ENCODE assay signal across 8 mouse cellular contexts in the genomic region with DNA sequence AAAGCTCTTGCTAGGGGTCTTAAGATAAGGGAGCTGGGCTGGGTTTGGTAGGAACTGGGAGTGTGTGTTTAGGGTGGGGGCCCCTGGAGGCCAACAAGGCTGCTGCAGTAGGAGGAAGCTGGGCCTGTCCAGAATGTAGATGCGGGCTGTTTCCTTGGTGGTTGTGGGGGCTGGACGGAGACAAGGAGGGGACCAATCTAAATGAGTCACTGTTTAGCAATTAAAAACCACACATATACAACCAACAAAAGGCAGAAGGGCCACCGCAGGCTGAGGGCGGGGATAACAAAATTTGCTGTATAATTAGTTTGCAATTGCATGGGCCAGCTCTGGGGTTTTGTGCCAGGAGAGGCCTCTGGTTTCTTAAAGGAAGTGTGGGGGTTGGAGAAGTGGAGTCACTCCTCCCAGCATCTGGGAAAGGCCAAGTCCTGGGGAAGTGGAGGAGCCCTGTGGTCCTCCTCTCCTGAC. TPM values are rescaled to one million over a fixed set of nuclear protein-coding genes. Genes with fewer than 3 reads are reported as not detected.
DNase-seq lines count a peak whose midpoint lies in the region; ATAC-seq and TF ChIP-seq lines count a peak whose summit lies in the region.

No protein-coding gene starts in this region.

- no peak for TF ChIP-seq POLR2A in liver, adult 2 months (IDR thresholded peaks at IDR 0.05; ENCODE audit: extremely low read depth, insufficient read depth, low read length)

- H3K27ac ChIP-seq in forebrain, postnatal 0 days (ENCODE audit: low read depth, low read length) = peak overlapping the region; percentile 100
- H3K27ac ChIP-seq in hindbrain, embryonic 15.5 days (replicated peaks) = peak overlapping the region; percentile 100
- H3K27ac ChIP-seq in liver, adult 2 months (replicated peaks; ENCODE audit: insufficient read depth, low read depth, low read length) = peak overlapping the region; percentile 73
- peak overlapping the region; percentile 98 for H3K27ac ChIP-seq in midbrain, embryonic 16.5 days (ENCODE audit: low read length)

- no peaks in the 10 kb centered on the region for H3K9me3 ChIP-seq in forebrain, postnatal 0 days (ENCODE audit: low read length)
- H3K9me3 ChIP-seq in hindbrain, embryonic 15.5 days = no peaks in the 10 kb centered on the region
- H3K9me3 ChIP-seq in midbrain, embryonic 16.5 days (replicated peaks; ENCODE audit: control insufficient read depth, low read length, poor library complexity, severe bottlenecking) = no peaks in the 10 kb centered on the region

- H3K27me3 ChIP-seq in forebrain, postnatal 0 days (ENCODE audit: insufficient read depth, low read length) = no peaks in the 10 kb centered on the region
- no peaks in the 10 kb centered on the region for H3K27me3 ChIP-seq in hindbrain, embryonic 15.5 days
- H3K27me3 ChIP-seq in liver, adult 2 months (ENCODE audit: control insufficient read depth, insufficient read depth, low read length) = no peaks in the 10 kb centered on the region
- H3K27me3 ChIP-seq in midbrain, embryonic 16.5 days (ENCODE audit: control insufficient read depth, insufficient read depth, low read depth, low read length) = no peaks in the 10 kb centered on the region

- TF ChIP-seq CTCF in forebrain, postnatal 0 days (IDR thresholded peaks at IDR 0.05; ENCODE audit: low read depth) = peak; percentile 33
- peak; percentile 33 for TF ChIP-seq CTCF in liver, adult 2 months (IDR thresholded peaks at IDR 0.05; ENCODE audit: low read depth, low read length)

- H3K36me3 ChIP-seq in forebrain, postnatal 0 days (ENCODE audit: insufficient read depth) = peaks cover 13% of the 10 kb centered on the region; the same call in 1 of the 2 replicates
- 0 out of 2 replicates have a peak, but pooled peaks cover 5% of the 10 kb centered on the region for H3K36me3 ChIP-seq in hindbrain, embryonic 15.5 days
- H3K36me3 ChIP-seq in liver, adult 2 months (ENCODE audit: control insufficient read depth, insufficient read depth, low read length) = peaks cover 4% of the 10 kb centered on the region; the same call in 1 of the 2 replicates
- peaks cover 3% of the 10 kb centered on the region; the same call in 1 of the 2 replicates for H3K36me3 ChIP-seq in midbrain, embryonic 16.5 days (ENCODE audit: control insufficient read depth, insufficient read depth, low read length)

- WGBS in forebrain, postnatal 0 days = 2% methylated on average over 4 of the region's 4 CpGs
- WGBS in hindbrain, embryonic 15.5 days = 0% methylated on average over 4 of the region's 4 CpGs
- WGBS in liver, adult 2 months = 6% methylated on average over 4 of the region's 4 CpGs
- 0% methylated on average over 4 of the region's 4 CpGs for WGBS in midbrain, embryonic 16.5 days

- H3K9ac ChIP-seq in forebrain, postnatal 0 days = peak overlapping the region; percentile 97
- peak overlapping the region; percentile 98 for H3K9ac ChIP-seq in hindbrain, embryonic 15.5 days
- H3K9ac ChIP-seq in liver, adult 2 months (ENCODE audit: low read depth, low read length) = peak overlapping the region; percentile 99
- peak overlapping the region; percentile 87 for H3K9ac ChIP-seq in midbrain, embryonic 16.5 days (ENCODE audit: low read depth, low read length)

- peak; percentile 47 to 49 for DNase-seq in cerebellum, postnatal 25 days
- DNase-seq in cerebellum, adult 8-10 months = no peak
- peak; percentile 92 for DNase-seq in Muller cell, postnatal 12 days (ENCODE audit: inconsistent ontology term)
- DNase-seq in forebrain, postnatal 0 days = no peak
- peak; percentile 55 for DNase-seq in liver, adult 2 months (ENCODE audit: extremely low read depth, low read depth, low spot score)
- no peak for DNase-seq in layer of hippocampus, postnatal 25 days (ENCODE audit: extremely low spot score in 1 of 2, low spot score in 1 of 2)

- peaks cover 41% of the 10 kb centered on the region for H3K4me1 ChIP-seq in forebrain, postnatal 0 days (ENCODE audit: insufficient read depth)
- H3K4me1 ChIP-seq in hindbrain, embryonic 15.5 days (replicated peaks) = peaks cover 54% of the 10 kb centered on the region
- H3K4me1 ChIP-seq in liver, adult 2 months (ENCODE audit: control insufficient read depth, insufficient read depth, low read length) = peaks cover 35% of the 10 kb centered on the region
- H3K4me1 ChIP-seq in midbrain, embryonic 16.5 days (ENCODE audit: control insufficient read depth, insufficient read depth, low read length) = peaks cover 50% of the 10 kb centered on the region

- peak overlapping the region; percentile 96 for H3K4me3 ChIP-seq in forebrain, postnatal 0 days (ENCODE audit: low read depth, low read length)
- H3K4me3 ChIP-seq in hindbrain, embryonic 15.5 days = peak overlapping the region; percentile 88
- peak overlapping the region; percentile 50 for H3K4me3 ChIP-seq in liver, adult 2 months (ENCODE audit: insufficient read depth, low read depth, low read length)
- peak overlapping the region; percentile 64 for H3K4me3 ChIP-seq in midbrain, embryonic 16.5 days (ENCODE audit: low read depth, low read length)

- peaks cover 55% of the 10 kb centered on the region for H3K79me2 ChIP-seq in liver, adult 2 months (ENCODE audit: control insufficient read depth, insufficient read depth, low read length)

- peak overlapping the region; percentile 93 for H3K4me2 ChIP-seq in forebrain, postnatal 0 days (ENCODE audit: low read depth)
- H3K4me2 ChIP-seq in hindbrain, embryonic 15.5 days = peak overlapping the region; percentile 90
- H3K4me2 ChIP-seq in midbrain, embryonic 16.5 days (ENCODE audit: low read length) = peak overlapping the region; percentile 89

- ATAC-seq in forebrain, postnatal 0 days = no peak
- no peak for ATAC-seq in hindbrain, embryonic 15.5 days (ENCODE audit: low FRiP score, low read depth)
- no peak for ATAC-seq in midbrain, embryonic 16.5 days

RNA-seq across cellular contexts. Expression of a gene that starts 2.6 kb away (rescaled TPM):
- total RNA-seq in forebrain, postnatal 0 days (2014; rRNA removed) = 68.6 and 76.5 TPM in 2 replicates
- 25.9 and 28.2 TPM in 2 replicates for polyA plus RNA-seq in forebrain, postnatal 0 days (2015; fragmentation: Nextera tagmentation; extraction: Ambion mirVana)
- polyA plus RNA-seq in hindbrain, embryonic 15.5 days (2015; fragmentation: Nextera tagmentation; extraction: Ambion mirVana) = 27.8 and 31.9 TPM in 2 replicates
- total RNA-seq in liver, adult 2 months (2014; rRNA removed) = 7.3 and 9.9 TPM in 2 replicates
- 17.7 and 20.0 TPM in 2 replicates for polyA plus RNA-seq in liver, adult 2 months (2012; rRNA removed)
- 25.9 and 26.8 TPM in 2 replicates for polyA plus RNA-seq in midbrain, embryonic 16.5 days (2015; fragmentation: Nextera tagmentation; extraction: Ambion mirVana)
- total RNA-seq in layer of hippocampus, postnatal 25 days (2021) = 100 to 1,000 TPM; 105 to 109 TPM

Comparison
In these comparisons a context has a peak if more than half of its experiments do, and no peak if none do; other contexts are left out.
1. DNase-seq: peak in cerebellum, postnatal 25 days (2 of 2), Muller cell, postnatal 12 days (single experiment) and liver, adult 2 months (single experiment); none in cerebellum, adult 8-10 months (single experiment), forebrain, postnatal 0 days (single experiment) and layer of hippocampus, postnatal 25 days (0 of 2).
2. Peak in every context shown above with its lines, with median percentiles within 50 percentile points of each other: H3K27ac ChIP-seq, H3K4me2 ChIP-seq, H3K4me3 ChIP-seq and H3K9ac ChIP-seq.